In genomic region chr1:172082899-172083445, GRCm38 (mm10) we compare ENCODE assay signal across 8 mouse cellular contexts. TPM values are rescaled to one million over a fixed set of nuclear protein-coding genes. Genes with fewer than 3 reads are reported as not detected.
DNase-seq lines count a peak whose midpoint lies in the region; ATAC-seq and TF ChIP-seq lines count a peak whose summit lies in the region.

No protein-coding gene starts in this region.

- intact Hi-C loops in left cerebral cortex, postnatal 10 days (cut with DNase I) = no loop called here

- WGBS in heart, postnatal 0 days = under 1% methylated on average over 24 of the region's 24 CpGs
- WGBS in bone marrow, adult 2 months = 1% methylated on average over 24 of the region's 24 CpGs
- WGBS in hindbrain, embryonic 14.5 days = 3% methylated on average over 22 of the region's 24 CpGs
- WGBS in midbrain, embryonic 13.5 days = 4% methylated on average over 24 of the region's 24 CpGs

- peaks cover 21% of the 10 kb centered on the region for H3K36me3 ChIP-seq in heart, postnatal 0 days (replicated peaks; ENCODE audit: control insufficient read depth, insufficient read depth, low read length)
- peaks cover 22% of the 10 kb centered on the region for H3K36me3 ChIP-seq in hindbrain, embryonic 14.5 days (replicated peaks; ENCODE audit: control insufficient read depth, insufficient read depth)
- H3K36me3 ChIP-seq in midbrain, embryonic 13.5 days = peaks cover 24% of the 10 kb centered on the region

- H3K9me3 ChIP-seq in heart, postnatal 0 days (replicated peaks; ENCODE audit: control insufficient read depth, low read length) = no peaks in the 10 kb centered on the region
- no peaks in the 10 kb centered on the region for H3K9me3 ChIP-seq in hindbrain, embryonic 14.5 days (ENCODE audit: control insufficient read depth, low read length)
- H3K9me3 ChIP-seq in midbrain, embryonic 13.5 days = no peaks in the 10 kb centered on the region

- no peaks in the 10 kb centered on the region for H3K27me3 ChIP-seq in heart, postnatal 0 days (ENCODE audit: control insufficient read depth, insufficient read depth, low read length)
- no peaks in the 10 kb centered on the region for H3K27me3 ChIP-seq in hindbrain, embryonic 14.5 days (ENCODE audit: control insufficient read depth, insufficient read depth, low read length)
- no peaks in the 10 kb centered on the region for H3K27me3 ChIP-seq in midbrain, embryonic 13.5 days

- peak; percentile 30 for DNase-seq in heart, postnatal 0 days (ENCODE audit: low spot score)
- no peak for DNase-seq in heart, adult 8-10 months (ENCODE audit: low spot score)
- DNase-seq in hindbrain, embryonic 14.5 days (ENCODE audit: low spot score) = no peak
- DNase-seq in right cerebral cortex, postnatal 14 days = no peak
- no peak for DNase-seq in urinary bladder, adult 18-20 months (ENCODE audit: low spot score in 2 of 2)
- DNase-seq in left cerebral cortex, postnatal 10 days (ENCODE audit: extremely low spot score in 1 of 2, low spot score in 2 of 2) = no peak

- H3K9ac ChIP-seq in heart, postnatal 0 days (replicated peaks; ENCODE audit: low read depth, low read length) = peak overlapping the region; percentile 89
- peak overlapping the region; percentile 89 for H3K9ac ChIP-seq in hindbrain, embryonic 14.5 days
- peak overlapping the region; percentile 83 for H3K9ac ChIP-seq in midbrain, embryonic 13.5 days (replicated peaks)

- peak overlapping the region; percentile 75 for H3K27ac ChIP-seq in heart, postnatal 0 days (ENCODE audit: low read depth)
- H3K27ac ChIP-seq in bone marrow, adult 2 months (ENCODE audit: control insufficient read depth, insufficient read depth, low read depth, low read length, poor library complexity) = peak overlapping the region; percentile 45
- H3K27ac ChIP-seq in hindbrain, embryonic 14.5 days = peak overlapping the region; percentile 50; the same call in 1 of the 2 replicates
- H3K27ac ChIP-seq in midbrain, embryonic 13.5 days = peak overlapping the region; percentile 62

- no peak for TF ChIP-seq POLR2A in bone marrow, adult 2 months (IDR thresholded peaks at IDR 0.05; ENCODE audit: borderline replicate concordance, control insufficient read depth, low read depth, low read length)

- H3K4me3 ChIP-seq in heart, postnatal 0 days (ENCODE audit: low read depth, low read length) = peak overlapping the region; percentile 83
- H3K4me3 ChIP-seq in bone marrow, adult 2 months (replicated peaks; ENCODE audit: control insufficient read depth, low read depth, low read length) = peak overlapping the region; percentile 94
- peak overlapping the region; percentile 74 for H3K4me3 ChIP-seq in hindbrain, embryonic 14.5 days (replicated peaks; ENCODE audit: low read length)
- peak overlapping the region; percentile 71 for H3K4me3 ChIP-seq in midbrain, embryonic 13.5 days (replicated peaks)

- no peak for TF ChIP-seq EP300 in heart, postnatal 0 days (IDR thresholded peaks at IDR 0.05; ENCODE audit: low read depth)

- peak overlapping the region; percentile 70 for H3K4me2 ChIP-seq in heart, postnatal 0 days (ENCODE audit: low read depth, low read length)
- peak overlapping the region; percentile 79 for H3K4me2 ChIP-seq in hindbrain, embryonic 14.5 days (replicated peaks)
- peak overlapping the region; percentile 88 for H3K4me2 ChIP-seq in midbrain, embryonic 13.5 days (replicated peaks)

- ATAC-seq in heart, postnatal 0 days (ENCODE audit: insufficient read depth, low read depth) = peak; percentile 59
- ATAC-seq in hindbrain, embryonic 14.5 days (ENCODE audit: low FRiP score) = no peak
- ATAC-seq in midbrain, embryonic 13.5 days = peak; percentile 90

- peaks cover 16% of the 10 kb centered on the region for H3K4me1 ChIP-seq in heart, postnatal 0 days (ENCODE audit: control insufficient read depth, insufficient read depth)
- H3K4me1 ChIP-seq in bone marrow, adult 2 months (ENCODE audit: control insufficient read depth, insufficient read depth, low read length) = peaks cover 3% of the 10 kb centered on the region; the same call in 1 of the 2 replicates
- peaks cover 22% of the 10 kb centered on the region for H3K4me1 ChIP-seq in hindbrain, embryonic 14.5 days (replicated peaks; ENCODE audit: control insufficient read depth, insufficient read depth, low read length)
- peaks cover 33% of the 10 kb centered on the region for H3K4me1 ChIP-seq in midbrain, embryonic 13.5 days (replicated peaks)

- TF ChIP-seq CTCF in heart, postnatal 0 days (IDR thresholded peaks at IDR 0.05; ENCODE audit: low read depth) = no peak
- no peak for TF ChIP-seq CTCF in bone marrow, adult 2 months (IDR thresholded peaks at IDR 0.05; ENCODE audit: control insufficient read depth, insufficient read depth, low read length)

RNA-seq across cellular contexts. Expression of gene Ncstn, which starts 0.4 kb away (rescaled TPM):
- total RNA-seq in heart, postnatal 0 days (2014; rRNA removed; ENCODE audit: low replicate concordance) = 53.4 and 87.3 TPM in 2 replicates
- 63.9 and 68.1 TPM in 2 replicates for polyA plus RNA-seq in heart, postnatal 0 days (2015; fragmentation: Nextera tagmentation; extraction: Ambion mirVana)
- 10 to 100 TPM; 42.1 to 47.9 (median 44.0) TPM for total RNA-seq in heart, adult 8-10 months (2022)
- polyA plus RNA-seq in bone marrow, adult 2 months (2011; ENCODE audit: insufficient read depth, insufficient read length, low replicate concordance, missing spikeins) = 15.7 and 47.9 TPM in 2 replicates
- polyA plus RNA-seq in hindbrain, embryonic 14.5 days (2014; fragmentation: Nextera tagmentation; extraction: Ambion mirVana) = 106 and 111 TPM in 2 replicates
- 126 and 129 TPM in 2 replicates for polyA plus RNA-seq in midbrain, embryonic 13.5 days (2015; fragmentation: Nextera tagmentation; extraction: Ambion mirVana)
- total RNA-seq in left cerebral cortex, postnatal 10 days (2021) = 10 to 100 TPM; 79.0 to 82.2 TPM

RNA-seq across cellular contexts. Expression of gene Copa, which starts 0.6 kb away (rescaled TPM):
- 148 and 174 TPM in 2 replicates for total RNA-seq in heart, postnatal 0 days (2014; rRNA removed; ENCODE audit: low replicate concordance)
- 101 and 102 TPM in 2 replicates for polyA plus RNA-seq in heart, postnatal 0 days (2015; fragmentation: Nextera tagmentation; extraction: Ambion mirVana)
- 100 to 1,000 TPM; 103 to 115 (median 113) TPM for total RNA-seq in heart, adult 8-10 months (2022)
- 35.1 and 45.8 TPM in 2 replicates for polyA plus RNA-seq in bone marrow, adult 2 months (2011; ENCODE audit: insufficient read depth, insufficient read length, low replicate concordance, missing spikeins)
- polyA plus RNA-seq in hindbrain, embryonic 14.5 days (2014; fragmentation: Nextera tagmentation; extraction: Ambion mirVana) = 161 and 193 TPM in 2 replicates
- 190 and 202 TPM in 2 replicates for polyA plus RNA-seq in midbrain, embryonic 13.5 days (2015; fragmentation: Nextera tagmentation; extraction: Ambion mirVana)
- 100 to 1,000 TPM; 179 to 183 TPM for total RNA-seq in left cerebral cortex, postnatal 10 days (2021)

RNA-seq across cellular contexts. Expression of gene Nhlh1, which starts 25.6 kb away (rescaled TPM):
- not detected in 2 replicates for total RNA-seq in heart, postnatal 0 days (2014; rRNA removed; ENCODE audit: low replicate concordance)
- not detected in 2 replicates for polyA plus RNA-seq in heart, postnatal 0 days (2015; fragmentation: Nextera tagmentation; extraction: Ambion mirVana)
- not detected for total RNA-seq in heart, adult 8-10 months (2022)
- not detected in 2 replicates for polyA plus RNA-seq in bone marrow, adult 2 months (2011; ENCODE audit: insufficient read depth, insufficient read length, low replicate concordance, missing spikeins)
- polyA plus RNA-seq in hindbrain, embryonic 14.5 days (2014; fragmentation: Nextera tagmentation; extraction: Ambion mirVana) = 2.7 and 3.6 TPM in 2 replicates
- 7.7 and 8.9 TPM in 2 replicates for polyA plus RNA-seq in midbrain, embryonic 13.5 days (2015; fragmentation: Nextera tagmentation; extraction: Ambion mirVana)
- under 1 TPM in 1 of 2 experiments, not detected in 1; 0.32 TPM for total RNA-seq in left cerebral cortex, postnatal 10 days (2021)

RNA-seq across cellular contexts. Expression of gene Pex19, which starts 43.6 kb away (rescaled TPM):
- 157 and 250 TPM in 2 replicates for total RNA-seq in heart, postnatal 0 days (2014; rRNA removed; ENCODE audit: low replicate concordance)
- 155 and 161 TPM in 2 replicates for polyA plus RNA-seq in heart, postnatal 0 days (2015; fragmentation: Nextera tagmentation; extraction: Ambion mirVana)
- total RNA-seq in heart, adult 8-10 months (2022) = 100 to 1,000 TPM; 108 to 144 (median 125) TPM
- 32.8 TPM in 2 replicates for polyA plus RNA-seq in bone marrow, adult 2 months (2011; ENCODE audit: insufficient read depth, insufficient read length, low replicate concordance, missing spikeins)
- 150 and 153 TPM in 2 replicates for polyA plus RNA-seq in hindbrain, embryonic 14.5 days (2014; fragmentation: Nextera tagmentation; extraction: Ambion mirVana)
- polyA plus RNA-seq in midbrain, embryonic 13.5 days (2015; fragmentation: Nextera tagmentation; extraction: Ambion mirVana) = 171 and 172 TPM in 2 replicates
- 100 to 1,000 TPM in 1 of 2 experiments, 10 to 100 TPM in 1; 99.1 to 104 TPM for total RNA-seq in left cerebral cortex, postnatal 10 days (2021)

RNA-seq across cellular contexts. Expression of gene Vangl2, which starts 54.7 kb away (rescaled TPM):
- total RNA-seq in heart, postnatal 0 days (2014; rRNA removed; ENCODE audit: low replicate concordance) = 11.2 and 11.4 TPM in 2 replicates
- polyA plus RNA-seq in heart, postnatal 0 days (2015; fragmentation: Nextera tagmentation; extraction: Ambion mirVana) = 4.7 and 5.2 TPM in 2 replicates
- total RNA-seq in heart, adult 8-10 months (2022) = 1 to 10 TPM in 2 of 4 experiments, under 1 TPM in 2; 0.86 to 1.7 (median 1.1) TPM
- 1.8 and 2.2 TPM in 2 replicates for polyA plus RNA-seq in bone marrow, adult 2 months (2011; ENCODE audit: insufficient read depth, insufficient read length, low replicate concordance, missing spikeins)
- 48.9 and 49.5 TPM in 2 replicates for polyA plus RNA-seq in hindbrain, embryonic 14.5 days (2014; fragmentation: Nextera tagmentation; extraction: Ambion mirVana)
- polyA plus RNA-seq in midbrain, embryonic 13.5 days (2015; fragmentation: Nextera tagmentation; extraction: Ambion mirVana) = 57.1 and 60.0 TPM in 2 replicates
- total RNA-seq in left cerebral cortex, postnatal 10 days (2021) = 10 to 100 TPM; 32.8 to 34.0 TPM
